Mouse (Mus musculus) inflammation-experienced regulatory T-cells (primary cell): ENCODE measurements around the gene Slc9a3r1. TPM values are rescaled to one million over a fixed set of nuclear protein-coding genes. Genes with fewer than 3 reads are reported as not detected.

Experiments
- polyA plus RNA-seq, 2 experiments: library from polyadenylated mRNA; unstranded; fragments of 100-300 nt; shearing (Covaris generic); gene quantifications; one replicate each; pipeline ENCODE4 v1.2.1; 2017

Slc9a3r1 gene
- 100 to 1,000 TPM; 433 to 435 TPM for polyA plus RNA-seq

DNA sequence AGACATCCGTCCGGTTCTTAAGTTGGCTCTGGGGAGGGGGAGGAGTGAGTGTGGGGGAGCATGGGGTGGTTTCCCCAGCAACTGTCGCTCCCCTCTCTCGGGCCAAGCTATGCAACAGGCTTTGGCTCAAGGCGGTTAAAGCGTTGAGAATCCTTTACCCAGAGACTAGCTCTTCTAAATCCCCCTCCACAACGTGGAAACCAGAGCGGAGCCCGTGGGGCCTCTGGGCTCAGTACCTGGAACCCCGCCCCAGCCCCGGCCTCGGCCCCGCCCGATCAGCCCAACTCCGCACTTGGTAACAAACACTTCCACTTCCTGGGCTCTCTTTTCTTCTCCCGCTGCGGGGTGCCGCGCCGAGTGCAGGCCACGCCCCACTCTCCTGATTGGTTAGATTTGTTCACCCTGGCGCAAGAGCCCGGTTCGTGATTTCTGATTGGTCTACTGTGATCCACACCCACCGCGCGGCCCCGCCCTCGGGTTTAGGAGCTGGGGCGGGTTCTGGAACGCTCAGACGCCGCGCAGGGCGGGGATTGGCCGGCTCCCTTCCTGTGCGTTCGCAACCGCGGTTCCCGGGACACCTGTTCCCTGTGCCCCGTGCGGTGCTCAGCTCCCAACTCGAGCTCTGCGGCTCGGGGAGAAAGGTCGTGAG lies at the start of gene Slc9a3r1:
Gene Slc9a3r1 (plus strand): TSS at position 510 of the 649 bp plus-strand sequence.

GRCm38 (mm10) chr11:115133800-115134199 lies 29.3 kb upstream of the Slc9a3r1 start, which contains the start of gene Cd300lf:
Gene Cd300lf (minus strand): TSS chr11:115133992.

DNA sequence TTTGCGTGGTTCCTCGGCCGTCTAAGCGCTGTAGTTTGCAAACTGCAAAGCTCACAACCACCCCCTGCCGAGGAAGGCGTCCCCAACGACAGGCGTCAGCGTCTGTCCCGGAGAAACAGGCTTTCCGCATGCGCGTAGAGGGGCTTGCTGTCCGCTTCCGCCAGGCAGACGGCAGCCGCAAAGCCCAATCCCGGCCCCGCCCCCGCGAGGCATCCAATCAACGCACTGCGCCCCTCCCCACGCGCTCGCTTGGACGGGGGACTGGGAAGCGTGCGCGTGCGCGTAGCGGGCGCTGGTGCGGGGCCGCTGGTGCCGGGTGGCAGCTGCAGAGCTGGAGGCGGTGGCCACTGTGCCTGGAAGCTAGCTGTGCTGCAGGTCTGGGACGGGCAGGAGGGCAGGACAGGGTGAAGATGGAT lies 24.1 kb downstream of the Slc9a3r1 start, which contains the start of gene Tmem104:
Gene Tmem104 (plus strand): TSS at position 264 of the 416 bp plus-strand sequence.

GRCm38 (mm10) chr11:115187693-115188092 lies 24.6 kb downstream of the Slc9a3r1 start, which contains the start of gene Nat9:
Gene Nat9 (minus strand): TSS chr11:115187859.

Other genes starting within 250 kb of the Slc9a3r1 start
- gene Cd300lb, start 229.0 kb upstream of the Slc9a3r1 start, polyA plus RNA-seq: under 1 TPM in 1 of 2 experiments, not detected in 1; 0.13 TPM
- under 1 TPM in 1 of 2 experiments, not detected in 1; 0.61 TPM for gene Cd300c, start 194.2 kb upstream of the Slc9a3r1 start, polyA plus RNA-seq
- gene Cd300ld, start 173.4 kb upstream of the Slc9a3r1 start, polyA plus RNA-seq: under 1 TPM in 1 of 2 experiments, not detected in 1; 0.17 TPM
- gene Cd300c2, start 161.5 kb upstream of the Slc9a3r1 start, polyA plus RNA-seq: under 1 TPM in 1 of 2 experiments, not detected in 1; 0.92 TPM
- gene Cd300ld2, start 147.1 kb upstream of the Slc9a3r1 start, polyA plus RNA-seq: not detected
- gene Cd300ld4, start 136.3 kb upstream of the Slc9a3r1 start, polyA plus RNA-seq: not detected
- gene Cd300ld5, start 125.6 kb upstream of the Slc9a3r1 start, polyA plus RNA-seq: not detected
- gene Cd300ld3, start 114.9 kb upstream of the Slc9a3r1 start, polyA plus RNA-seq: not detected
- gene Cd300e, start 101.2 kb upstream of the Slc9a3r1 start, polyA plus RNA-seq: 1 to 10 TPM in 1 of 2 experiments, not detected in 1; 3.1 TPM
- 100 to 1,000 TPM; 154 to 188 TPM for gene Rab37, start 71.9 kb upstream of the Slc9a3r1 start, polyA plus RNA-seq
- gene Cd300lf, start 29.3 kb upstream of the Slc9a3r1 start, polyA plus RNA-seq: under 1 TPM; 0.39 to 0.98 TPM
- gene Tmem104, start 24.1 kb downstream of the Slc9a3r1 start, polyA plus RNA-seq: 10 to 100 TPM; 15.3 to 15.4 TPM
- gene Nat9, start 24.5 kb downstream of the Slc9a3r1 start, polyA plus RNA-seq: 10 to 100 TPM; 14.0 to 15.7 TPM
- gene Grin2c, start 103.9 kb downstream of the Slc9a3r1 start, polyA plus RNA-seq: under 1 TPM in 1 of 2 experiments, not detected in 1; 0.04 TPM
- gene Fdxr, start 113.7 kb downstream of the Slc9a3r1 start, polyA plus RNA-seq: 10 to 100 TPM; 25.0 to 35.0 TPM
- 1 to 10 TPM in 1 of 2 experiments, under 1 TPM in 1; 0.87 to 1.1 TPM for gene Fads6, start 134.3 kb downstream of the Slc9a3r1 start, polyA plus RNA-seq
- not detected for gene Otop2, start 143.8 kb downstream of the Slc9a3r1 start, polyA plus RNA-seq
- gene Ush1g, start 158.7 kb downstream of the Slc9a3r1 start, polyA plus RNA-seq: not detected
- gene Otop3, start 171.4 kb downstream of the Slc9a3r1 start, polyA plus RNA-seq: under 1 TPM in 1 of 2 experiments, not detected in 1; 0.89 TPM
- gene Hid1, start 204.4 kb downstream of the Slc9a3r1 start, polyA plus RNA-seq: 1 to 10 TPM; 6.2 to 9.8 TPM
- under 1 TPM in 1 of 2 experiments, not detected in 1; 0.24 TPM for gene Cdr2l, start 218.6 kb downstream of the Slc9a3r1 start, polyA plus RNA-seq
- gene Mrpl58, start 240.4 kb downstream of the Slc9a3r1 start, polyA plus RNA-seq: 100 to 1,000 TPM; 140 TPM